Mouse (Mus musculus) hindbrain, postnatal 0 days (tissue): ENCODE measurements at regions not wholly inside any gene's neighbourhood (a gene's known extent, or its start where the extent isn't known, plus 50 kb on each side); places are given as distances from the start of the nearest gene placed in this dataset.

Experiments used
- ATAC-seq: fragments of 200-750 bp; cut with Nextera tagmentation; 2 replicates; pipeline ENCODE4 v1.8.0; 2017; ENCODE audit warnings: mild to moderate bottlenecking, moderate TSS enrichment, moderate library complexity
- DNase-seq: peaks from one replicate; pipeline ENCODE4 v3.0.0-alpha.2; 2015; ENCODE audit warnings: low spot score
- H3K27ac ChIP-seq: fragments of 300-500 bp; sonication (generic); 2 replicates; pipeline ENCODE4 v1.5.1; 2014; ENCODE audit warnings: mild to moderate bottlenecking
- H3K27me3 ChIP-seq: fragments of 300-500 bp; sonication (generic); 2 replicates; pipeline ENCODE4 v1.6.1; 2014; ENCODE audit warnings: low read length, mixed read lengths; ENCODE audit not compliant: insufficient read depth
- H3K36me3 ChIP-seq: fragments of 300-500 bp; sonication (generic); 2 replicates; pipeline ENCODE4 v1.6.1; 2014; ENCODE audit warnings: low read length, mixed read lengths; ENCODE audit not compliant: insufficient read depth
- H3K4me1 ChIP-seq: fragments of 300-500 bp; sonication (generic); 2 replicates; pipeline ENCODE4 v1.6.1; 2014; ENCODE audit warnings: antibody characterized with exemption, low read length, mixed read lengths; ENCODE audit not compliant: insufficient read depth
- H3K4me2 ChIP-seq: fragments of 300-500 bp; sonication (generic); 2 replicates; pipeline ENCODE4 v1.6.1; 2014; ENCODE audit warnings: low read depth, mild to moderate bottlenecking, low read length, moderate library complexity, mixed read lengths
- H3K4me3 ChIP-seq: fragments of 300-500 bp; sonication (generic); 2 replicates; pipeline ENCODE4 v1.5.1; 2014; ENCODE audit warnings: low read length
- H3K9ac ChIP-seq: fragments of 300-500 bp; sonication (generic); replicated peaks from 2 replicates; pipeline ENCODE4 v1.6.1; 2014; ENCODE audit warnings: mild to moderate bottlenecking, low read length, moderate library complexity, mixed read lengths
- H3K9me3 ChIP-seq: fragments of 300-500 bp; sonication (generic); 2 replicates; pipeline ENCODE4 v1.6.1; 2016; ENCODE audit warnings: low read length, mixed read lengths
- CTCF ChIP-seq: IDR thresholded peaks from 2 replicates; pipeline ENCODE4 v1.5.1; 2016; ENCODE audit warnings: antibody characterized with exemption, control low read depth, low read depth
- WGBS: fragments of 180-500 bp; shearing (Covaris S2); extraction: QIAGEN DNeasy Blood & Tissue Kit; methylation state at CpG from one replicate; pipeline ENCODE4 v1.1.7; 2014; 5-methylcytosine and 5-hydroxymethylcytosine counted together

DNA sequence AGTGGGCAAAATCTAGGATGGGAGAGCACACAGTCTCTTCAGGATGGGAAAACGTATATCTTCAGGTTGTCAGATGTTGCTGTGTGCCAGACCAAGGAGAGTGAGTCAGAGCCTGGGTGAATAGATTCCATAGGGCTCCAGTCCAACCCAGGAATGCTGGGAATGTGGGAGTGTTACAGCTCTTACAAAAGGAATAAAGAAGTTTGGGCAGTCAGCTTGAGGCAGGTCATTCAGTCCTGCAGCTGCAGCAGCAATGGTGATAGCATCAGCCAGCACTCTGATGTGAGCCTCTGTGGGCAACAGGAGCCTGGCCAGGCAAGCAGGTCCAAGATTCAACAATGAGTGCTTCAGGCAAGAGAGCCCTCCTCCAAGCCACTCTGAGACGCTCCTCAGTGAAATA is 205.8 kb upstream of the Kirrel3 start:
- H3K9ac ChIP-seq: no peak overlapping the region
- H3K27me3 ChIP-seq: no peaks in the 10 kb centered on the region
- WGBS: 32% methylated on average over 2 of the region's 2 CpGs
- H3K4me1 ChIP-seq: no peaks in the 10 kb centered on the region
- ATAC-seq (no peak), DNase-seq (no peak)
- no peaks in the 10 kb centered on the region for H3K9me3 ChIP-seq
- no peak overlapping the region for H3K4me2 ChIP-seq
- no peaks in the 10 kb centered on the region for H3K36me3 ChIP-seq
- no peak overlapping the region for H3K27ac ChIP-seq
- TF ChIP-seq CTCF: no peak
- H3K4me3 ChIP-seq: no peak overlapping the region

DNA sequence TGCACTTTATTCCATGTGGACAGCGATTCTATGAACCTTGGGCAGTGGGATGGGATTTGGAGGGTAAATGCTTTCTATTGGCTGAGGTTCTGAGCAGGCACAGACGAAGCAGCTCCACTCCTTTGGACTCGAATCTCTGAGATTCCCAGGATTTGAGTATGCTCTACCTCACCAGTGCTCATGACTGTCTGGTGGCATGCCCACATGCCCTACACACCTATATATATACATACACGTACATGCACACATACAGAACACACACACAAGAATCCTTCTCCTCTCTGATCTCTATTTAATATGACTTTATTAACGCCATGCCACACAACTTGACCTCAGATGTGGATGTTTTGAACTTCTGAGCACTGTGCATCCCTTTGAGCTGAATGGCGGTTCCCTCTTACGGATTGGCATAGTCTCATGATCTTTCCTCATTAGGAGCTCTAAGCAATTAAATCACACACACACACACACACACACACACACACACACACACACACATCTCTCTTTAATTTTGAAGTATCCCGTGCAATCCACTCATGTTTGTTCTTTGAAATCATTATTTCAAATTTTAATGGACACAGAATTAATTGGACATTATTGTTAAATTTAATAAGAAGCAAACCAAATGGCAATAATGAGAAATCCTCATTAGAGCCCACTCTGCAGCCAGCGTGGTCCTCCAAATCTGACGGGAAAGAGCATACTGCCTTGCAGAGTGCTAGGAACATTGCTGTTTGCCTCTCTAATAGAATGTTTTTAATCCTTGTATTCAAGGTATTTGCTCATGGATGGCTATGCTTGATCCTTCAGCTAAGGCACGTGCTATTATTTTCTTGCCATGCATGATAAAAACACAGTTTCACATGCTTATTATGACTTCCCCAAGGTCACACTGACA is 205.1 kb upstream of the Kirrel3 start:
- Histone ChIP-seq H3K27me3 (no peaks in the 10 kb centered on the region), H3K9ac (no peak overlapping the region), H3K4me2 (no peak overlapping the region), H3K27ac (no peak overlapping the region), H3K36me3 (no peaks in the 10 kb centered on the region), H3K4me1 (no peaks in the 10 kb centered on the region), H3K9me3 (no peaks in the 10 kb centered on the region), H3K4me3 (no peak overlapping the region)
- ATAC-seq (no peak), DNase-seq (no peak)
- WGBS: 76% methylated on average over 11 of the region's 11 CpGs
- TF ChIP-seq CTCF: no peak

DNA sequence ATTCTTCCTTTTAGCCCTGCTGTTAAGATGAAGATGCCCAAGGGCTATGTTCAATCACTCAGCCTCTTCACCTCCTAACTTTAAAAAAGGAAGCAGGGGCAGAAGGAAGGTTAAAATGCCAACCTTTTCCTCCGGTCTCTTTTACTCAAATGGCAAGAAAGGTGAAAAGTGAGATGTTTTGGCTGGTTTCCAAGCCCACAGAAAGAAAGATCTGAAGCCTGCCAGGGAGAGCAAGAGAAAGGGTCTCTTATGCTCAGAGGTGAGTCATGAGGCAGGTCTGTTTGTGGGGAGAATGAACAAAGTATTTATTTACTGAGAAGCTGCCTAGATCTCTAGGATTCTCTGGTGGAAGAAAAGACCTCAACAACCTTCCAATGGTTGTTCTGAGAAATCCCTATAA is 162.1 kb upstream of the Kirrel3 start:
- ATAC-seq: no peak
- no peak overlapping the region for H3K9ac ChIP-seq
- H3K4me1 ChIP-seq: no peaks in the 10 kb centered on the region
- WGBS: 42% methylated on average over 1 of the region's 1 CpGs
- no peak for DNase-seq
- no peak overlapping the region for H3K27ac ChIP-seq
- no peak for TF ChIP-seq CTCF
- H3K4me2 ChIP-seq: no peak overlapping the region
- H3K27me3 ChIP-seq: no peaks in the 10 kb centered on the region
- H3K9me3 ChIP-seq: no peaks in the 10 kb centered on the region
- H3K4me3 ChIP-seq: no peak overlapping the region
- no peaks in the 10 kb centered on the region for H3K36me3 ChIP-seq

DNA sequence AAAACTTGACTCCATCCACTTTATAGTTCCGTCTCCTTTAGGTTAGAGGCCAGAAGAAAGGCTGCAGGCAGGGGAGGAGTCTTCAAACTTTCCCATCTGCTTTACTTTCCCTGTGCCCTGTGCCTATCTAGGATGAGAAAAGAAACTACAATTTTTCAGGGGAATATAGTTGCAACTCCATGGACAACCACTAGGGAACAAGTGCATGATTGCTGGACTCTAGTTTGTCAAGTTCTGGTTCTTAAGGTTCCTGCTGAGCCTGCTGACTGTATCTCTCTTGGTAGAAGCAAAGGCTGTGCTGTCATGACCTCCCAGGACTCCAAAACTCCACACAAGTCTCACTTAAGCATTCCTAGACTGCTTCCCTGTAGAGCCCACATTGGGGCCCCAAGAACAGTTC is 157.0 kb upstream of the Kirrel3 start:
- Histone ChIP-seq H3K4me2 (no peak overlapping the region), H3K4me3 (no peak overlapping the region), H3K9ac (no peak overlapping the region), H3K27me3 (no peaks in the 10 kb centered on the region), H3K4me1 (no peaks in the 10 kb centered on the region), H3K36me3 (no peaks in the 10 kb centered on the region), H3K27ac (no peak overlapping the region), H3K9me3 (no peaks in the 10 kb centered on the region)
- ATAC-seq (no peak), DNase-seq (no peak)
- peak; percentile 33 for TF ChIP-seq CTCF
- WGBS: 91% methylated on average over 1 of the region's 1 CpGs

DNA sequence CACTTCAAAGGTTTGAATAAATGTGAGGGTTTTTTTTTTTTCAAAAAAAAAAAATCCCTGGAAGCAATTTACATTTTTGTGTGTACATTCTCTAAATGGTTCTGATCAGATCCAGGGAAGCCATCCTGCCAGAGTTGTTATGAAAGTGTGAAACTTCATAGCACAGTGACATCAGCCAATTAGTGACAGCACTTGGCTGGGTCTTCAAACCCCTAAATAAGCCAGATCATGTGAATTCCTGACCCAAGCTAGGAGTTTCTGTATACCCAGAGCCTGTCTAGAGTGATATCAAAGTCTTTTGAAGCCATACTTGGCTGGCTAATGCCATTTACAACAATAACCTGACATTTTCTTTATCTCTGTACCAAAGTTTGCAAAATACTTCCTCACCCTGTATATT is 151.6 kb upstream of the Kirrel3 start:
- Histone ChIP-seq H3K27ac (no peak overlapping the region), H3K4me2 (no peak overlapping the region), H3K4me1 (no peaks in the 10 kb centered on the region), H3K36me3 (no peaks in the 10 kb centered on the region), H3K4me3 (no peak overlapping the region), H3K27me3 (no peaks in the 10 kb centered on the region), H3K9me3 (no peaks in the 10 kb centered on the region), H3K9ac (no peak overlapping the region)
- no peak for DNase-seq
- no peak for ATAC-seq
- TF ChIP-seq CTCF: no peak

DNA sequence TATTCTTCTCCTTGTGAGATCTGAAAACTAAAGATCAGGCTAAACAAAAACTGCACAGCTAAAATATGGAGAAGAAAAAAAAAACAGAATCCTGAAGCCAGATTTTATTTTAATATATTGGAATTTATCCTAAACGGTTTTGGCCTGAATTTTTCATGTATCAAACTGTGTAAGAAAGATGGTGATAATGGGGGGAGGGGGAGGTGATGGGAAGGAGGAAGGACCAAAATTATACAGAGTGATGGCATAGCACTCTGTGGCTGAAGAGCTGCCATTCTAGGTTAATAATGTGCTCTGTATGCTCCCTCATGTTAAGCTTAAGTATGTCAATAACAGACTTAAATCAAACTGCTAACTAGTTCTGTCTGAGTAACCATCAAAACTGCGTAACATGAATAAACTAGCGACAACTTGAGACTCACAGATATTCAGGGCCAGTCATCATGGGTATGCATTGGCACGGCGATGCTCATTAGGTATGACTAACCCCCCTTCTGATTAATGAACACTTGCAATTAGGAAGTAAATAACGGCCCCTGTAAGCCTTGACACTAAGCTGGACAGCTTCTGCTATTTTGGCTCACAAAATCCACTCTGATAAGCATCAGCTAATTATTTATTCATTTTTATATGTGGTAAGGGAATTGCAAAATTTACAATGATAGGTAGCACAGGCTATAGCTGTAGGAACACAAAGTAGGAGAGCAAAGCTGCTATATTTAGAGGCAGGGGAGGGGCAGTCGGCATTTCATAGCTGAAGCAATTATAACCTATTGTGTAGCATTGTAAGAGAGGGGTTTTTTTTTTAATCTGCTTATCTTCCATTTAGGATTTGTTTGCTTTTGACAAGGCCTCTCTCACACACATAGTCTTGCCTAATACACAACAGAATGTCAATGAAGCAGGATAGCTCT is 150.9 kb upstream of the Kirrel3 start:
- ATAC-seq (no peak), DNase-seq (no peak)
- Histone ChIP-seq H3K36me3 (no peaks in the 10 kb centered on the region), H3K27ac (no peak overlapping the region), H3K9me3 (no peaks in the 10 kb centered on the region), H3K4me1 (no peaks in the 10 kb centered on the region), H3K4me2 (no peak overlapping the region), H3K27me3 (no peaks in the 10 kb centered on the region), H3K4me3 (no peak overlapping the region), H3K9ac (no peak overlapping the region)
- WGBS: 73% methylated on average over 7 of the region's 7 CpGs
- no peak for TF ChIP-seq CTCF
